Mouse (Mus musculus) megakaryocyte, adult 5-6 weeks (primary cell): ENCODE data around the gene Pts. TPM values are rescaled to one million over a fixed set of nuclear protein-coding genes. Genes with fewer than 3 reads are reported as not detected.

Source experiments
- ATAC-seq: 2 replicates; pipeline ENCODE4 v1.8.0; 2016; ENCODE audit warnings: mild to moderate bottlenecking, inconsistent platforms; ENCODE audit not compliant: poor library complexity, severe bottlenecking
- total RNA-seq, 2 experiments: library from RNA; stranded (forward) in 1 of 2; stranded (reverse) in 1 of 2; fragments of 153-499, 151-499 nt in 1 of 2; fragments of 221-1000, 200-1000 nt in 1 of 2; gene quantifications; 2 replicates each; pipeline versions ENCODE4 v1.2.3 to v1.2.4; 2015 to 2017

Gene Pts
- 97.1 and 106 TPM in 2 replicates for total RNA-seq (2015)
- total RNA-seq (2017), result 61.2 and 67.4 TPM in 2 replicates

- ATAC-seq, result peak; percentile 81
Measured at GRCm38 (mm10) chr9:50528293-50528892, at the start of gene Pts. Gene Pts (minus strand): TSS chr9:50528724.

GRCm38 (mm10) chr9:50569599-50570525 lies 41.3 kb upstream of the Pts start:
- no peak for ATAC-seq

- no peak for ATAC-seq
Measured at GRCm38 (mm10) chr9:50567881-50568280, 39.4 kb upstream of the Pts start.

GRCm38 (mm10) chr9:50567372-50567771 lies 38.8 kb upstream of the Pts start:
- peak; percentile 60 for ATAC-seq

GRCm38 (mm10) chr9:50565940-50566339 lies 37.4 kb upstream of the Pts start:
- no peak for ATAC-seq

GRCm38 (mm10) chr9:50565173-50565572 lies 36.6 kb upstream of the Pts start:
- 0 out of 2 replicates have a peak, but pooled peaks have one; percentile 27 for ATAC-seq

- no peak for ATAC-seq
Measured at GRCm38 (mm10) chr9:50561918-50562360, 33.4 kb upstream of the Pts start.

GRCm38 (mm10) chr9:50561145-50561917 lies 32.8 kb upstream of the Pts start, which contains the start of gene Tex12:
Gene Tex12 (minus strand): TSS chr9:50561325.
- ATAC-seq, result no peak

- no peak; the same call in 1 of the 2 replicates for ATAC-seq
Measured at GRCm38 (mm10) chr9:50555094-50555446, 26.5 kb upstream of the Pts start, which contains the start of gene Bco2. Gene Bco2 (minus strand): TSS chr9:50555181.

GRCm38 (mm10) chr9:50554241-50555093 lies 25.9 kb upstream of the Pts start, which contains the start of gene Il18:
Gene Il18 (plus strand): TSS chr9:50554827.
- ATAC-seq, result peak; percentile 92

GRCm38 (mm10) chr9:50553547-50553946 lies 25.0 kb upstream of the Pts start:
- peak; percentile 50 for ATAC-seq

GRCm38 (mm10) chr9:50552206-50552605 lies 23.7 kb upstream of the Pts start:
- ATAC-seq, result peak; percentile 55

GRCm38 (mm10) chr9:50548936-50549335 lies 20.4 kb upstream of the Pts start:
- ATAC-seq, result no peak

GRCm38 (mm10) chr9:50547859-50548478 lies 19.4 kb upstream of the Pts start:
- ATAC-seq, result peak; percentile 81

- ATAC-seq, result no peak
Measured at GRCm38 (mm10) chr9:50542401-50542800, 13.9 kb upstream of the Pts start.

- peak; percentile 64 for ATAC-seq
Measured at GRCm38 (mm10) chr9:50540170-50540569, 11.6 kb upstream of the Pts start.

- ATAC-seq, result peak; percentile 53
Measured at GRCm38 (mm10) chr9:50537295-50537694, 8.8 kb upstream of the Pts start.

- no peak for ATAC-seq
Measured at GRCm38 (mm10) chr9:50536603-50537135, 8.1 kb upstream of the Pts start.

- no peak for ATAC-seq
Measured at GRCm38 (mm10) chr9:50535930-50536329, 7.4 kb upstream of the Pts start.
